Mouse (Mus musculus) heart, embryonic 10.5 days (tissue): ENCODE measurements around the gene Cdc14a. TPM values are rescaled to one million over a fixed set of nuclear protein-coding genes. Genes with fewer than 3 reads are reported as not detected.
"Not testable (repeated sequence)": the region's sequence is repeated elsewhere in the genome, so short reads cannot be mapped to it uniquely, and the experiment has no call there.

Experiments
- DNase-seq: peaks from one replicate; pipeline ENCODE4 v3.0.0-alpha.2; 2017; ENCODE audit warnings: low spot score
- H3K27ac ChIP-seq: fragments of 300-500 bp; sonication (generic); 2 replicates; pipeline ENCODE4 v1.5.1; 2016; ENCODE audit warnings: mild to moderate bottlenecking
- H3K27me3 ChIP-seq: fragments of 300-500 bp; sonication (generic); 2 replicates; pipeline ENCODE4 v1.6.1; 2016; ENCODE audit warnings: mild to moderate bottlenecking; ENCODE audit not compliant: poor library complexity, insufficient read depth, severe bottlenecking
- H3K36me3 ChIP-seq: fragments of 300-500 bp; sonication (generic); 2 replicates; pipeline ENCODE4 v1.6.1; 2016; ENCODE audit warnings: mild to moderate bottlenecking, moderate library complexity
- H3K4me1 ChIP-seq: fragments of 300-500 bp; sonication (generic); 2 replicates; pipeline ENCODE4 v1.6.1; 2016; ENCODE audit warnings: mild to moderate bottlenecking
- H3K4me3 ChIP-seq: fragments of 300-500 bp; sonication (generic); 2 replicates; pipeline ENCODE4 v1.5.1; 2016; ENCODE audit warnings: mild to moderate bottlenecking, moderate library complexity
- H3K9me3 ChIP-seq: fragments of 300-500 bp; sonication (generic); 2 replicates; pipeline ENCODE4 v1.6.1; 2016; ENCODE audit warnings: mild to moderate bottlenecking, moderate library complexity
- WGBS: fragments of 180-500 bp; shearing (Covaris S2); methylation state at CpG from one replicate; pipeline ENCODE4 v1.1.7; 2016; 5-methylcytosine and 5-hydroxymethylcytosine counted together
- polyA plus RNA-seq: library from polyadenylated mRNA; unstranded; fragments of >200 nt; fragmentation: Nextera tagmentation; extraction: Ambion mirVana; gene quantifications from 2 replicates; pipeline ENCODE4 v1.2.1, GENCODE M21; 2016

Cdc14a gene
- polyA plus RNA-seq, 1 experiment from 2014 or later, result 8.6 TPM

GRCm38 (mm10) chr3:116352486-116352885, 71.3 kb downstream of the Cdc14a start:
- no peaks in the 10 kb centered on the region for H3K9me3 ChIP-seq
- H3K27ac ChIP-seq, result no peak overlapping the region
- no peaks in the 10 kb centered on the region for H3K27me3 ChIP-seq
- H3K36me3 ChIP-seq, result 0 out of 2 replicates have a peak, but pooled peaks cover 5% of the 10 kb centered on the region
- H3K4me3 ChIP-seq, result no peak overlapping the region
- H3K4me1 ChIP-seq, result peaks cover 6% of the 10 kb centered on the region
- 76% methylated on average over 6 of the region's 6 CpGs for WGBS
- DNase-seq, result no peak

GRCm38 (mm10) chr3:116350389-116350967, 73.4 kb downstream of the Cdc14a start:
- Histone ChIP-seq H3K4me1 (peaks cover 6% of the 10 kb centered on the region), H3K27me3 (no peaks in the 10 kb centered on the region), H3K9me3 (no peaks in the 10 kb centered on the region), H3K27ac (no peak overlapping the region), H3K4me3 (no peak overlapping the region), H3K36me3 (peaks cover 8% of the 10 kb centered on the region)
- DNase-seq, result no peak
- 92% methylated on average over 6 of the region's 6 CpGs for WGBS

- H3K4me3 ChIP-seq, H3K27me3 ChIP-seq, DNase-seq, H3K36me3 ChIP-seq, H3K27ac ChIP-seq, H3K4me1 ChIP-seq, H3K9me3 ChIP-seq: not testable (repeated sequence)
- 95% methylated on average over 29 of the region's 29 CpGs for WGBS
Measured at GRCm38 (mm10) chr3:116347571-116347970, 76.3 kb downstream of the Cdc14a start.

GRCm38 (mm10) chr3:116345245-116345644, 78.6 kb downstream of the Cdc14a start:
- H3K27ac ChIP-seq, result no peak overlapping the region
- H3K27me3 ChIP-seq, result no peaks in the 10 kb centered on the region
- no peaks in the 10 kb centered on the region for H3K9me3 ChIP-seq
- WGBS, result 92% methylated on average over 11 of the region's 11 CpGs
- H3K4me1 ChIP-seq, result peaks cover 3% of the 10 kb centered on the region; the same call in 1 of the 2 replicates
- H3K4me3 ChIP-seq, result no peak overlapping the region
- peaks cover 7% of the 10 kb centered on the region for H3K36me3 ChIP-seq
- DNase-seq, result no peak

- Histone ChIP-seq H3K9me3 (no peaks in the 10 kb centered on the region), H3K27ac (no peak overlapping the region), H3K36me3 (peaks cover 7% of the 10 kb centered on the region), H3K4me1 (peaks cover 3% of the 10 kb centered on the region; the same call in 1 of the 2 replicates), H3K27me3 (no peaks in the 10 kb centered on the region), H3K4me3 (no peak overlapping the region)
- DNase-seq, result no peak
- 85% methylated on average over 5 of the region's 5 CpGs for WGBS
Measured at GRCm38 (mm10) chr3:116342251-116342650, 81.6 kb downstream of the Cdc14a start.

- peak; percentile 86 for DNase-seq
- Histone ChIP-seq H3K4me1 (peaks cover 7% of the 10 kb centered on the region; the same call in 1 of the 2 replicates), H3K4me3 (no peak overlapping the region), H3K27ac (0 out of 2 replicates have a peak overlapping the region, but pooled peaks have one; percentile 32), H3K36me3 (peaks cover 7% of the 10 kb centered on the region), H3K9me3 (no peaks in the 10 kb centered on the region), H3K27me3 (no peaks in the 10 kb centered on the region)
- WGBS, result 47% methylated on average over 19 of the region's 19 CpGs
Measured at GRCm38 (mm10) chr3:116340950-116341624, 82.7 kb downstream of the Cdc14a start.

GRCm38 (mm10) chr3:116340281-116340680, 83.6 kb downstream of the Cdc14a start:
- Histone ChIP-seq H3K27ac (no peak overlapping the region), H3K4me3 (no peak overlapping the region), H3K27me3 (no peaks in the 10 kb centered on the region), H3K9me3 (no peaks in the 10 kb centered on the region), H3K4me1 (peaks cover 7% of the 10 kb centered on the region; the same call in 1 of the 2 replicates), H3K36me3 (peaks cover 3% of the 10 kb centered on the region; the same call in 1 of the 2 replicates)
- DNase-seq, result no peak
- WGBS, result 92% methylated on average over 8 of the region's 8 CpGs

- Histone ChIP-seq H3K27me3 (no peaks in the 10 kb centered on the region), H3K9me3 (no peaks in the 10 kb centered on the region), H3K27ac (no peak overlapping the region), H3K36me3 (peaks cover 3% of the 10 kb centered on the region; the same call in 1 of the 2 replicates), H3K4me3 (no peak overlapping the region), H3K4me1 (peaks cover 7% of the 10 kb centered on the region; the same call in 1 of the 2 replicates)
- WGBS, result 76% methylated on average over 6 of the region's 6 CpGs
- DNase-seq, result peak; percentile 76
Measured at GRCm38 (mm10) chr3:116338616-116339015, 85.2 kb downstream of the Cdc14a start.

GRCm38 (mm10) chr3:116337840-116338239, 86.0 kb downstream of the Cdc14a start:
- Histone ChIP-seq H3K36me3 (peaks cover 3% of the 10 kb centered on the region; the same call in 1 of the 2 replicates), H3K9me3 (no peaks in the 10 kb centered on the region), H3K27me3 (no peaks in the 10 kb centered on the region), H3K4me3 (no peak overlapping the region), H3K4me1 (peaks cover 7% of the 10 kb centered on the region; the same call in 1 of the 2 replicates), H3K27ac (no peak overlapping the region)
- 86% methylated on average over 5 of the region's 5 CpGs for WGBS
- peak; percentile 48 for DNase-seq

- H3K4me1 ChIP-seq, result 0 out of 2 replicates have a peak, but pooled peaks cover 5% of the 10 kb centered on the region
- no peak overlapping the region for H3K27ac ChIP-seq
- no peaks in the 10 kb centered on the region for H3K36me3 ChIP-seq
- no peaks in the 10 kb centered on the region for H3K9me3 ChIP-seq
- 90% methylated on average over 4 of the region's 4 CpGs for WGBS
- DNase-seq, result peak; percentile 50
- H3K27me3 ChIP-seq, result no peaks in the 10 kb centered on the region
- no peak overlapping the region for H3K4me3 ChIP-seq
Measured at GRCm38 (mm10) chr3:116335036-116335435, 88.8 kb downstream of the Cdc14a start.

- no peak overlapping the region for H3K27ac ChIP-seq
- H3K36me3 ChIP-seq, result no peaks in the 10 kb centered on the region
- WGBS, result 82% methylated on average over 6 of the region's 6 CpGs
- peak; percentile 56 for DNase-seq
- H3K9me3 ChIP-seq, result no peaks in the 10 kb centered on the region
- H3K27me3 ChIP-seq, result no peaks in the 10 kb centered on the region
- H3K4me3 ChIP-seq, result no peak overlapping the region
- 0 out of 2 replicates have a peak, but pooled peaks cover 5% of the 10 kb centered on the region for H3K4me1 ChIP-seq
Measured at GRCm38 (mm10) chr3:116333711-116334110, 90.1 kb downstream of the Cdc14a start.

GRCm38 (mm10) chr3:116333229-116333628, 90.6 kb downstream of the Cdc14a start:
- Histone ChIP-seq H3K4me1 (0 out of 2 replicates have a peak, but pooled peaks cover 5% of the 10 kb centered on the region), H3K4me3 (no peak overlapping the region), H3K27ac (no peak overlapping the region), H3K27me3 (no peaks in the 10 kb centered on the region), H3K36me3 (peaks cover 2% of the 10 kb centered on the region; the same call in 1 of the 2 replicates), H3K9me3 (no peaks in the 10 kb centered on the region)
- WGBS, result 16% methylated on average over 7 of the region's 7 CpGs
- peak; percentile 51 for DNase-seq

GRCm38 (mm10) chr3:116331811-116332464, 91.9 kb downstream of the Cdc14a start:
- H3K4me3 ChIP-seq, result no peak overlapping the region
- 0 out of 2 replicates have a peak, but pooled peaks cover 4% of the 10 kb centered on the region for H3K4me1 ChIP-seq
- no peaks in the 10 kb centered on the region for H3K9me3 ChIP-seq
- 46% methylated on average over 8 of the region's 8 CpGs for WGBS
- H3K27ac ChIP-seq, result no peak overlapping the region
- no peaks in the 10 kb centered on the region for H3K27me3 ChIP-seq
- DNase-seq, result peak; percentile 76
- peaks cover 4% of the 10 kb centered on the region; the same call in 1 of the 2 replicates for H3K36me3 ChIP-seq
